Mouse (Mus musculus) liver, postnatal 0 days (tissue): ENCODE measurements around the gene Asphd1. TPM values are rescaled to one million over a fixed set of nuclear protein-coding genes. Genes with fewer than 3 reads are reported as not detected.
A peak's percentile ranks its signal among the peaks of the same experiment; 100 is the strongest.

ENCODE experiments used
- ATAC-seq: fragments of 200-750 bp; cut with Nextera tagmentation; 2 replicates; pipeline ENCODE4 v1.8.0; 2017; ENCODE audit warnings: mild to moderate bottlenecking, moderate library complexity
- DNase-seq: peaks from one replicate; pipeline ENCODE4 v3.0.0-alpha.2; 2016
- H3K27ac ChIP-seq: fragments of 300-500 bp; sonication (generic); 2 replicates; pipeline ENCODE4 v1.5.1; 2014; ENCODE audit warnings: antibody characterized with exemption, moderate library complexity, mild to moderate bottlenecking, low read depth
- H3K27me3 ChIP-seq: fragments of 300-500 bp; sonication (generic); 2 replicates; pipeline ENCODE4 v1.6.1; 2014; ENCODE audit warnings: low read length, control low read depth, mixed read lengths; ENCODE audit not compliant: insufficient read depth
- H3K36me3 ChIP-seq: fragments of 300-500 bp; sonication (generic); replicated peaks from 2 replicates; pipeline ENCODE4 v1.6.1; 2014; ENCODE audit warnings: mild to moderate bottlenecking, control low read depth, low read length, moderate library complexity, mixed read lengths; ENCODE audit not compliant: insufficient read depth
- H3K4me1 ChIP-seq: fragments of 300-500 bp; sonication (generic); 2 replicates; pipeline ENCODE4 v1.6.1; 2014; ENCODE audit warnings: antibody characterized with exemption, mild to moderate bottlenecking, control low read depth; ENCODE audit not compliant: insufficient read depth
- H3K4me2 ChIP-seq: fragments of 300-500 bp; sonication (generic); 2 replicates; pipeline ENCODE4 v1.6.1; 2014; ENCODE audit warnings: low read depth, mild to moderate bottlenecking, low read length, moderate library complexity, mixed read lengths
- H3K4me3 ChIP-seq: fragments of 300-500 bp; sonication (generic); 2 replicates; pipeline ENCODE4 v1.5.1; 2014; ENCODE audit warnings: low read depth, low read length
- H3K9ac ChIP-seq: fragments of 300-500 bp; sonication (generic); replicated peaks from 2 replicates; pipeline ENCODE4 v1.6.1; 2014; ENCODE audit warnings: mild to moderate bottlenecking, moderate library complexity
- H3K9me3 ChIP-seq: fragments of 300-500 bp; sonication (generic); 2 replicates; pipeline ENCODE4 v1.6.1; 2016; ENCODE audit warnings: mild to moderate bottlenecking, control low read depth, low read length, mixed read lengths
- CTCF ChIP-seq: sonication (generic); IDR thresholded peaks from 2 replicates; pipeline ENCODE4 v1.5.1; 2016; ENCODE audit warnings: antibody characterized with exemption, low read depth
- EP300 ChIP-seq: IDR thresholded peaks from 2 replicates; pipeline ENCODE4 v1.6.1; 2016; ENCODE audit warnings: antibody characterized with exemption, low read depth, mild to moderate bottlenecking
- WGBS: fragments of 180-500 bp; shearing (Covaris S2); extraction: QIAGEN DNeasy Blood & Tissue Kit; methylation state at CpG from one replicate; pipeline ENCODE4 v1.1.7; 2014; ENCODE audit not compliant: insufficient replicate concordance; 5-methylcytosine and 5-hydroxymethylcytosine counted together
- polyA plus RNA-seq: library from polyadenylated mRNA; unstranded; fragments of >200 nt; fragmentation: Nextera tagmentation; extraction: Ambion mirVana; gene quantifications from 2 replicates; pipeline ENCODE4 v1.2.1, GENCODE M21; 2015

The Asphd1 gene
- polyA plus RNA-seq, 1 experiment from 2014 or later: not detected

GRCm38 (mm10) chr7:126975493-126975892, 26.1 kb upstream of the Asphd1 start:
- Histone ChIP-seq H3K4me1 (peaks cover 23% of the 10 kb centered on the region), H3K27me3 (no peaks in the 10 kb centered on the region), H3K9ac (0 out of 2 replicates have a peak overlapping the region, but pooled peaks have one; percentile 7), H3K27ac (peak overlapping the region; percentile 95), H3K4me2 (peak overlapping the region; percentile 91), H3K4me3 (peak overlapping the region; percentile 93), H3K36me3 (peaks cover 23% of the 10 kb centered on the region), H3K9me3 (no peaks in the 10 kb centered on the region)
- ATAC-seq (no peak), DNase-seq (no peak)
- 4% methylated on average over 8 of the region's 8 CpGs for WGBS
- TF ChIP-seq EP300: no peak
- no peak for TF ChIP-seq CTCF

- Histone ChIP-seq H3K9me3 (no peaks in the 10 kb centered on the region), H3K4me3 (no peak overlapping the region), H3K4me2 (no peak overlapping the region), H3K27ac (no peak overlapping the region), H3K9ac (no peak overlapping the region), H3K27me3 (no peaks in the 10 kb centered on the region), H3K4me1 (0 out of 2 replicates have a peak, but pooled peaks cover 4% of the 10 kb centered on the region), H3K36me3 (no peaks in the 10 kb centered on the region)
- WGBS: 64% methylated on average over 6 of the region's 6 CpGs
- TF ChIP-seq CTCF (no peak), EP300 (no peak)
- DNase-seq (no peak), ATAC-seq (no peak)
Observed at GRCm38 (mm10) chr7:126967361-126967760, 18.0 kb upstream of the Asphd1 start.

- DNase-seq: no peak
- H3K4me2 ChIP-seq: no peak overlapping the region
- TF ChIP-seq CTCF (no peak), EP300 (no peak)
Observed at GRCm38 (mm10) chr7:126965568-126965967, 16.2 kb upstream of the Asphd1 start.

GRCm38 (mm10) chr7:126963548-126964286, 14.3 kb upstream of the Asphd1 start:
- H3K9ac ChIP-seq: no peak overlapping the region
- 0 out of 2 replicates have a peak overlapping the region, but pooled peaks have one; percentile 14 for H3K4me2 ChIP-seq
- H3K27ac ChIP-seq: no peak overlapping the region
- no peaks in the 10 kb centered on the region for H3K9me3 ChIP-seq
- 31% methylated on average over 19 of the region's 19 CpGs for WGBS
- no peak overlapping the region for H3K4me3 ChIP-seq
- ATAC-seq (peak; percentile 59; the same call in 1 of the 2 replicates), DNase-seq (peak; percentile 67)
- TF ChIP-seq EP300 (no peak), CTCF (peak; percentile 75)
- no peaks in the 10 kb centered on the region for H3K27me3 ChIP-seq
- H3K4me1 ChIP-seq: 0 out of 2 replicates have a peak, but pooled peaks cover 4% of the 10 kb centered on the region
- H3K36me3 ChIP-seq: no peaks in the 10 kb centered on the region

More at GRCm38 (mm10) chr7:126965568-126965967, 16.2 kb upstream of the Asphd1 start:
- Histone ChIP-seq H3K27ac (no peak overlapping the region), H3K9me3 (no peaks in the 10 kb centered on the region), H3K4me1 (0 out of 2 replicates have a peak, but pooled peaks cover 4% of the 10 kb centered on the region), H3K27me3 (no peaks in the 10 kb centered on the region), H3K36me3 (no peaks in the 10 kb centered on the region), H3K4me3 (no peak overlapping the region), H3K9ac (no peak overlapping the region)
- ATAC-seq: no peak
- WGBS: 47% methylated on average over 3 of the region's 3 CpGs

GRCm38 (mm10) chr7:126961965-126962364, 12.6 kb upstream of the Asphd1 start:
- Histone ChIP-seq H3K27me3 (no peaks in the 10 kb centered on the region), H3K9me3 (no peaks in the 10 kb centered on the region), H3K27ac (no peak overlapping the region), H3K4me2 (no peak overlapping the region), H3K4me3 (no peak overlapping the region), H3K9ac (no peak overlapping the region), H3K36me3 (no peaks in the 10 kb centered on the region), H3K4me1 (0 out of 2 replicates have a peak, but pooled peaks cover 4% of the 10 kb centered on the region)
- ATAC-seq (no peak), DNase-seq (no peak)
- 79% methylated on average over 4 of the region's 4 CpGs for WGBS
- TF ChIP-seq EP300 (no peak), CTCF (no peak)

GRCm38 (mm10) chr7:126961095-126961494, 11.7 kb upstream of the Asphd1 start:
- H3K4me3 ChIP-seq: no peak overlapping the region
- 87% methylated on average over 5 of the region's 5 CpGs for WGBS
- H3K36me3 ChIP-seq: no peaks in the 10 kb centered on the region
- no peaks in the 10 kb centered on the region for H3K9me3 ChIP-seq
- H3K27me3 ChIP-seq: no peaks in the 10 kb centered on the region
- H3K9ac ChIP-seq: no peak overlapping the region
- no peak for ATAC-seq
- no peak for DNase-seq
- 0 out of 2 replicates have a peak, but pooled peaks cover 4% of the 10 kb centered on the region for H3K4me1 ChIP-seq
- H3K4me2 ChIP-seq: no peak overlapping the region
- H3K27ac ChIP-seq: no peak overlapping the region
- TF ChIP-seq EP300 (no peak), CTCF (no peak)
